Mouse (Mus musculus): Measurements from ENCODE around the gene Sec61b.

Sec61b gene

GRCm38 (mm10) chr4:47480576-47480975, 6.1 kb downstream of the Sec61b start:
- no peak for DNase-seq (ENCODE audit: low spot score in 2 of 2)

GRCm38 (mm10) chr4:47491243-47491642, 16.8 kb downstream of the Sec61b start:
- no peak for DNase-seq (ENCODE audit: low spot score in 2 of 2)

- no peak for DNase-seq (ENCODE audit: low spot score in 2 of 2)
Observed at GRCm38 (mm10) chr4:47492311-47493086, 18.0 kb downstream of the Sec61b start.

GRCm38 (mm10) chr4:47493456-47493855, 19.0 kb downstream of the Sec61b start:
- DNase-seq (ENCODE audit: low spot score in 2 of 2) = no peak

DNA sequence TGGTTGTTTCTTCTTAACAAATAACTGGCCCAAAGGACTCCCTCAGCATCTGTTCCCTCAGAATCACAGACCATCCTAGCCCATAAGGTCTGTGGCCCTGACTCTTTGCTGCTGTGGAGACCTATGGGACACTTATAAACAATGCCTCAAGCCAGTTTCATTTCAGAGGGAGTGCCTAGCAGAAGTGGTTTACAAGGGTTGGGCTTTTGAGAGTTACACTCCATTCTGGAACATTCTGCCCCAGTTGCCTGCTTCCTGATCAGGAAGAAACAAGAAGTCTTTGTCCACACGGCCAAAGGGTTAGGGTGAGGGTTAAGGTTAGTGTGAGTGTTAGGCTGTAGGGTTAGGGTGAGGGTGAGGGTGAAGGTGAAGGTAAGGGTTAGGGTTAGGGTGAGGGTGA, 19.7 kb downstream of the Sec61b start:
- no peak for DNase-seq (ENCODE audit: low spot score in 2 of 2)

GRCm38 (mm10) chr4:47494686-47495085, 20.2 kb downstream of the Sec61b start:
- DNase-seq (ENCODE audit: low spot score in 2 of 2) = no peak

GRCm38 (mm10) chr4:47497811-47498385, 23.4 kb downstream of the Sec61b start:
- DNase-seq (ENCODE audit: low spot score in 2 of 2) = no peak

DNA sequence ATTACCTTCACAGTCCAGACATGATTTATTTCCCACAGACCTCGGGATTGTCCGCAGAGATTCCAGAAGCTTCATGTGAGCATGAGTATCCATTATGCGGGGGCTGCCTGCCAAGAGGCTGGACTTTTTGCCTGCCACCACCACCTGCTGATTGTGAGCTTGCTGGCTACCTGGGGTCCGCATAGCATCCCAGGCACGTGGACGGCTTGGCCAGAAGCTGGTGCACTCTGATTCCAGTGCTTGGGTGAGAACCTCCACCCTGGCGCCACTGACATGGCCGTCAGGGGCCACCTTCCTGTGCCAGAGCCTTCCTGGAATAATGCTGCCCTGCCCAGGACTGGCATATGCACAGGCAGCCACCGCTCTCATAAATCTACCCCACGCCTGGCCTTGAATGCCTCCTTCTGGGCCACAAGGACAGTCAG, 24.7 kb downstream of the Sec61b start:
- no peak for DNase-seq (ENCODE audit: low spot score in 2 of 2)

GRCm38 (mm10) chr4:47502546-47502971, 28.1 kb downstream of the Sec61b start:
- DNase-seq (ENCODE audit: low spot score in 2 of 2) = peak in 1 of 2 experiments; percentile 43

GRCm38 (mm10) chr4:47503045-47503444, 28.6 kb downstream of the Sec61b start:
- DNase-seq (ENCODE audit: low spot score in 2 of 2) = no peak

- peak in 1 of 2 experiments; percentile 24 for DNase-seq (ENCODE audit: low spot score in 2 of 2)
Observed at GRCm38 (mm10) chr4:47504841-47505517, 30.5 kb downstream of the Sec61b start.

DNA sequence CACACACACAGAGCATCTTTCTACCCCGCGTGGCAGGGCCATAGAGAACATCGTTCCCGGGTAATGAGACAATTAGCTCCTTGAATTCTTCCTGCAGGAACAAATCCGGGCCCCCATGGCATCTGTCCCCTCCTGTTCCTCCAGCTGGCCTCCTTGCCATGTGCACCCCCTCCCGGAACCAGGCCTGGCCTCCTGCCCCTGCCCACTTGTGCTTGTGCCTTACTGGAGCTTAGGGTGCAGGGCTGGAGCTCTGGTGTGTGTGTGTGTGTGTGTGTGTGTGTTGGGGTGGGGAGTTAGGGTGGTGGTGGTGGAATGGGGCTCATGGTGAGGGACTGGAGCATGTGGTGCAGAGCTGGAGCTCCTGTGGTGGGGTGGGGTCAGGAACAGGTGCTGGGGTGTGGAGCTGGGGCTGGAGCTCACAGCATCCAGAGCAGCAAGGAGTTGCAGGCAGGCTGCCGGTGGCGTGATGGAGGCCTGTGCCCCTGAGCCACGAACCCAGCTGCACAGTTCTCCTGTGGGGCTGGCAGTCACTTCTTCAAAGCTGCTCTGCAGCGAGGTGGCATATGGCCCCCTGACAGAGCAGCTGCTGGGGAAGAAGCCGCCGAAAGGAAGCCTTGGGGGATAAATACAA, 44.2 kb downstream of the Sec61b start:
- peak in 1 of 2 experiments; percentile 14 for DNase-seq (ENCODE audit: low spot score in 2 of 2)

DNA sequence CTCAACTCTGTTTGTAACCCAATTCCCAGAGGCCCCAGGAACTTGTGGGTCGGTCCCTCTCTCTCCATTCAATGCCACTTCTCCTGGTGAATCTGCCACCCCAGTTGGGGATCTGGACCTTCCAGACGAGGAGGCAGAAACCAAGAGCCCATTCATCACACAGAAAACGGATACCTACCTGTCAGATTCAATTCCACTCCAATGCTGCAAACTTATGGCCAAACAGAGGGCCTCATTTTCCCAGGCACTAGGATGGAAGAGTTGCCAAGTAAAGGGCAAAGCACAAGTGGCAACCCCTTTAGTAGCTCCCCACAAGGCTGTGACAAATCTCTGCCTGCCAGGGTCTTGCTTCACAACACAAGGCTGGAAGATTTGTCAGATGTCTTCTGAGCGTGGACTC, 45.6 kb downstream of the Sec61b start:
- DNase-seq (ENCODE audit: low spot score in 2 of 2) = no peak

DNA sequence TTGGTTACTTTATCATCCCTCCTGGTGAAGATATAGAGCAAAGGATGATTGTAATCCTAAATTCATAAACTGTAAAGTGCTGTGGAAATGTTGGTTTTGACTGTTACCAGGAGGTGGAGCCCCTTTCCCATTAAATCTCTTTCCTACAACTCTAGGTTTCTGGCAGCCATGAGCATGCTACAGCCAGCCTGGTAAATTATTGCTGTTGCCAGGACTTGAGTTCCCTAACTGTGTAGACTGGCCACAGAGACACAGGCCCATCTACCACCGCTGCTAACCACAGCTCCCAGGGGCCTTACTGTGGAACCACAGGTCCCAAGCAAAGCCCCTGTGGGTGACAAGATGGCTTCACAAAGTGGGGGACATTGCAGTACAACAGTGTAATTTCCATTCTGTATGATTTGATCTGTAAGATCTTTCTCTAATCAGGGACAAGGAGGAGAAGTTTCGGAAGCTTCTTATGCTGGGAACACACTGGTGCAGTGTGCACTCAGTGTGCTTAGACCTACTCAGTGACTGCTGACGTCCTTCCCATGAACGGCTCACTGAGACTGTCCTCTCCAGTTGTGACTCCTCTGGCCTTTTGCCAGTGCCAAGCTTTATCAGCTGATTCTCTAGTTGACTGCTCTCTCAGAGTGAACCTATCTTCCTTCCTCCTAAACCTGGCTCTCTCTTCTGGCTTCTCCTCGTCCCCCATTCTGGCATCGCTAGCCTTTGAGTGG, 47.6 kb downstream of the Sec61b start:
- peak in 1 of 2 experiments; percentile 47 for DNase-seq (ENCODE audit: low spot score in 2 of 2)

DNA sequence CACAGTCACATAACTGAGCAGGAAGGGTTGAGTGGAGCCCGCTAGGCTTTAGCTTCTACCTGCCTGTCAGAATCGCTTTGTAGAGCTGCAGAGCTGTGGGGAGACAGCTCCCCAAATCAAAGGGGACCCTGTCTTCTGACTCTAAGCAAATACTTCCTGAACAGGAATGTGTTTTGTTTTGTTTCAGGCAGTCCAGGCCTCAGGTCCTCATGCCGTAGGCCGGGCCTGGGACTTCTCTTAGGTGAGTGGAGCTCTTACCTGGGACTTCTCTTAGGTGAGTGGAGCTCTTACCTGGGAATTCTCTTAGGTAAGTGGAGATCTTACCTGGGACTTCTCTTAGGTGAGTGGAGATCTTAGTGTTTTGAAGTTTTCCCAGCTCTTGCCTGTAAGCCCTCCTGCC, 55.4 kb downstream of the Sec61b start:
- DNase-seq (ENCODE audit: low spot score in 2 of 2) = no peak
